Mouse (Mus musculus) testis, postnatal 10 days (tissue): ENCODE measurements at regions not wholly inside any gene's neighbourhood (a gene's known extent, or its start where the extent isn't known, plus 50 kb on each side); places are given as distances from the start of the nearest gene placed in this dataset.

Experiments used
- DNase-seq: peaks from one replicate; pipeline ENCODE4 v3.0.0; 2021; ENCODE audit warnings: low spot score

DNA sequence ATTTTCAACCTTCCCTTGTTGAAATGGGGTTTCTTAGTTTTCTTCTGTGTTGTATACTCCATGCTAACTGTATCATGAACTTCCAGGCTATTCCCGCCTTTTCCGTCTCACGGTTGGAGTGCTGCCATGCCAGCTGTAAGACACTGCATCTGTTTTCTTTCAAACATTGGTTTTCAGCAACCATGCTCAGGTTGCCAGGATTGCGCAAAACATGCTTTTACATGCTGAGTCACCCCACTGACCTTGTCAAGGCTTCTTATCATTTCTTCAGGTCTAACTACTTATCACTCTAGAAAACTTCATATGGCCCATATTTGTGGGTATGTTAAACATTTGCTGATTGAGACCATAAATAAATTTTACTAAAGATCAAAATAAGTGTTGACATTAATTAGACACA, 551.2 kb downstream of the Tlr4 start:
- DNase-seq, result no peak

- no peak for DNase-seq
Observed at GRCm38 (mm10) chr4:67387834-67388233, 560.5 kb downstream of the Tlr4 start.

DNA sequence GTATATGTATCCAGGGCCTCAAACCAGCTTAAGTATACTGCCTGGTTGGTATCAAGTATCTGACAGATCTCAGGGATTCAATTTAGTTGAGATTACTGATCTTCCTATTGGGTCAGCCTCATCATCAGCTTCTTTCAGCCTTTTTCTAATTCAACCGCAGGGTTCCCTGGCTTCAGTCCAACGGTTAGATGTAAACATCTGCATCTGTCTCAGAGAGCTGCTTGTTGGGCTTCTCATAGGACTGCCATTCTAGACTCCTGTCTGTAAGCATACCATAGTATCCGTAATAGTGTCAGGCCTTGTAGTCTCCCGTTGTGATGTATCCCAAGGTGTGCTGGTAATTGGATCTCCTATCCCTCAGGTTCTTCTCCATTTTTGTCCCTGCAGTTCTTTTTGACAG, 575.6 kb downstream of the Tlr4 start:
- DNase-seq, result no peak

GRCm38 (mm10) chr4:67424064-67424463, 596.7 kb downstream of the Tlr4 start:
- DNase-seq, result no peak

- DNase-seq, result no peak
Observed at GRCm38 (mm10) chr4:67425712-67426111, 598.3 kb downstream of the Tlr4 start.

DNA sequence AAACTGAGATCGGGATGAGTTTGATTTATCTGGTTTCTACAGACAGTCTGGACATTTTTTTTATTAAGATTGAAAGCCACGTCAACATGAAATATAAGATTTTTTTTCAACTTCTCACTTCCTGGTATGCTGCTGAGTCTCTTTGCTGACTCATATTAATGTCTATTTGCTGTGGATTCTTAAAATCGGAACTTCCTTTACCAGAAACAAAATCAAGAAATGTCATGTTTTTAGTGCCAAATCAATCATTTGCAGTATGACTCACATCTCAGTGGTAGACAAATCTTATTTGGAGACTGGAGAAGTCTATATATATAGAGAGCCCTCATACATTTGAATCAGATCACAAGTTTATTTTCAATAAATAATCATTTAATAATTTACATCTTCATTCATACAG, 620.5 kb downstream of the Tlr4 start:
- DNase-seq, result no peak

DNA sequence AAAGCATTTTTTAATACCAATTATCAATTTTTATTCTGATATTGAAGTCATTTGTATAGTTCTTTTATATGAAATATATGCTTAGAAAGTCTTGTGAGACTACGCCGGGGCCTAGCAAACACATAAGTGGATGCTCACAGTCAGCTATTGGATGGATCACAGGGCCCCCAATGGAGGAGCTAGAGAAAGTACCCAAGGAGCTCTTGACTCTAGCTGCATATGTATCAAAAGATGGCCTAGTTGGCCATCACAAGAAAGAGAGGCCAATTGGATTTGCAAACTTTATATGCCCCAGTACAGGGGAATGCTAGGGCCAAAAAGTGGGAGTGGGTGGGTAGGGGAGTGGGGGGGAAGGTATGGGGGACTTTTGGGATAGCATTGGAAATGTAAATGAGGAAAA, 632.5 kb downstream of the Tlr4 start:
- peak; percentile 47 for DNase-seq

- no peak for DNase-seq
Observed at GRCm38 (mm10) chr4:67473034-67473433, 645.6 kb downstream of the Tlr4 start.

DNA sequence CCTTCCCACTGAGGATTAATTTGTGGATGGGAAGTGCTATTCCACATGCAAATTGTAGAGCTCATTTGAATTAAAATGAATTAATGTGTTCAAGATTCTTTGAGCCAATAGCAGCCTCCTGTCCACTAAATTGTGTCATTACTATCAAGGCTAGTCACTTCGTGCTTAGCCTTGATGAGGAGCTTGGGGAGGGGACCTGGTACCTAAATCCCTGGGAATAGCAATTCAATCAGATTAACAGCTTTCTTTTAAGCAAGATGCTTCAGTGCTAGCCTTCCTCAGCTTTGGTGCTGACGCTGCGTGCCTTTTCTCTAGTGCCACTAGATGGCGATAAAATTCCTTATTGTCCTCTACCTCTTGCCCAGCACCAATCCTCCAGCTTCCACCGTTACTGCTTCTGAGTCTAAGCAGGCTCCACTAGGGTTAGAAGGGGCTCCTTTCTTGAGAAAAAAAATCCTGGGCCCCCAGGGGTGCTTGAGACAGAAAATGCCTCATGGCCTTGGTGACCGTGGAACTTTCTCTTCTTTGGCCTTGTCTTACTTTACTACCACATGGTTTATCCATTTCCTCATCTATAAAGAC, 650.0 kb downstream of the Tlr4 start:
- DNase-seq, result no peak

DNA sequence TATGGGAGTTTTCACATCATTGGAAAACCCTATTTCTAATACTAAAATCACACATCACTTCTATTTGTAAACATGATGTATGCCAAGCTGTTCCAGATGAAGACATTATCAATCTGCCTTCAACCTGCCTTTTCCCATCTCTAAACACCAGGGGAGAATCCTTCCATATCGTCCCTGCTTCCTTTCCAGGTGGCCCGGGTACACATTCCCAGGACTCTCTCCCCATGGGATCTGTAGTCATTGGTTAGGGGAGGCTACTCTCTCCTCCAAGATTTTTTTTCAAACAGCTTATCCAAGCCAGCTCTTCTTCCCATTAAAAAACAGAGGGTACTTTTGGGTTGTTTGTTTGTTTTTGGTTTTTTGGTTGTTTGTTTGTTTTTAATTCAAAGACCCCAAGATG, 650.7 kb downstream of the Tlr4 start:
- DNase-seq, result no peak

DNA sequence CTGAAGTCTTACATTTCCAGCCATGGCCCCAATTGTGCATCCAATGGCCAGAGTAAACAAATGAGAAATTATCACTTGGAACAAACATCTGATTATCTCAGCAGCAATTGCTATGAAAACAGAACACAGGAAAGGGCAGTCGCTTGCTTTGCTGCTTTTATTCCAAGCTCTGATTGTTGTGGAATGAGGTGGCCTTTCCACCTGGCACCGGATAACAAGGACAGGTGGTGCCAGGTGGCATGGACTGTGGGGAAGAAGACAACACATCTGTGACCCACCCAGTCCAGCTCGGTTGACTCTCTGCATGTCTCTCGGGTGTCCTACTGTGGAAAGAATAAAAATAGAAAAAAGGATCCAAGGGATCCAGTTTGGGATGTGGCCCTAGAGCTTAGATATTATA, 694.9 kb downstream of the Tlr4 start:
- DNase-seq, result no peak

DNA sequence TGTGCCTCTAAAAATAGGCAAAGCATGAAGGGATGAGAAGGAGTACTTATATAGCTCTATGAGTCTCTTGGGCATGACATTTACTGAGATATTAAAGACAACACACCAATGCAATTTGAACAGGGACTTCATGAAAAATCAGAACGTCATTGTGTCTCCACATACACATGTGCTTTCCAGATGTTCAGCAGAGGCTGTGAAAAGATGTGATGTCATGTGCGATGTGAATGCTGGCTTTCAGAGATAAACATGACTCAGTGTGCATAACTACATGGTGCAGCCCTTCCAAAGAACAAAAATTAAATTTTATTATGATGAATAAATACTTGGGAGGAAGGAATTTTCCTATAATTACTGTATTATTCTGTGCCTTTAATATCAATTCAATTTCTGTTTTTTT, 695.8 kb downstream of the Tlr4 start:
- no peak for DNase-seq

GRCm38 (mm10) chr4:67529586-67529985, 702.2 kb downstream of the Tlr4 start:
- no peak for DNase-seq

GRCm38 (mm10) chr4:67539466-67539865, 712.1 kb downstream of the Tlr4 start:
- DNase-seq, result no peak

GRCm38 (mm10) chr4:67546013-67546412, 718.6 kb downstream of the Tlr4 start:
- DNase-seq, result no peak

GRCm38 (mm10) chr4:67547957-67548356, 720.6 kb downstream of the Tlr4 start:
- no peak for DNase-seq

- DNase-seq, result no peak
Observed at GRCm38 (mm10) chr4:67553511-67553910, 726.1 kb downstream of the Tlr4 start.

- no peak for DNase-seq
Observed at GRCm38 (mm10) chr4:67574816-67575215, 747.4 kb downstream of the Tlr4 start.

DNA sequence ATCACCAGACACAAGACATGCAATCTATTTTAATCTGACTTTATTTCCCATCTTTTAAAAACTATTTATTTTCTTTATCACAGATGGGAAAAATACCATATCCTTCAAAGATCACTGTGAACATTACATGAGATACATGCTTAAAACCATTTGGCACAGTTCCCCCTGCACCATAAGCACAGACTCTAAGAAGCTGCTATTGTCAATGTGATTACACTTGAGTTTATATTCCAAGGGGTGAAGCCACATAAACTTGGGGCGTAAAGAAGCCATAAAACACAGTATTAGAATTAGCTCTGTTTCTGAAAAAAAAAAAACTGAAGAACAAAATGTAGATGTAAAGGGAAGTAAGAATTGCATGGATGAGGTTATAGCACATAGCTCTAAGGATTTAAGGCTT, 762.1 kb downstream of the Tlr4 start:
- DNase-seq, result no peak

- no peak for DNase-seq
Observed at GRCm38 (mm10) chr4:67589976-67590727, 762.8 kb downstream of the Tlr4 start.

GRCm38 (mm10) chr4:67607166-67607565, 779.8 kb downstream of the Tlr4 start:
- no peak for DNase-seq

- no peak for DNase-seq
Observed at GRCm38 (mm10) chr4:67614486-67615067, 787.2 kb downstream of the Tlr4 start.

- no peak for DNase-seq
Observed at GRCm38 (mm10) chr4:67626641-67627040, 799.3 kb downstream of the Tlr4 start.

- no peak for DNase-seq
Observed at GRCm38 (mm10) chr4:67646090-67646489, 818.7 kb downstream of the Tlr4 start.
